In genomic region chr12:89848116-89848515, GRCm38 (mm10) we compare ENCODE assay signal across 19 mouse cellular contexts.
DNase-seq lines count a peak whose midpoint lies in the region; ATAC-seq lines count a peak whose summit lies in the region.
"Had no signal": no experiment of that assay in that cellular context is flagged by ENCODE, and none has a peak within 500 bp of the region (broad histone marks: within the 10 kb centered on the region; RNA-seq: fewer than 3 reads in every experiment).

No protein-coding gene starts in this region.

- H3K4me3 ChIP-seq in forebrain, embryonic 16.5 days (replicated peaks; ENCODE audit: low read length): no peak overlapping the region
- H3K4me3 ChIP-seq: embryonic facial prominence, embryonic 13.5 days; forebrain, embryonic 12.5 days; gastrocnemius, adult 2 months; heart, embryonic 12.5 days; hindbrain, embryonic 10.5 days; intestine, embryonic 15.5 days had no signal

- ATAC-seq in forebrain, embryonic 16.5 days: no peak
- ATAC-seq: forebrain, postnatal 0 days; intestine, embryonic 15.5 days had no signal

- no peak overlapping the region for H3K4me2 ChIP-seq in forebrain, embryonic 16.5 days (ENCODE audit: low read length)
- H3K4me2 ChIP-seq: embryonic facial prominence, embryonic 13.5 days; forebrain, embryonic 12.5 days; heart, embryonic 12.5 days; hindbrain, embryonic 14.5 days; intestine, embryonic 15.5 days had no signal

- no peak overlapping the region for H3K9ac ChIP-seq in forebrain, embryonic 16.5 days (replicated peaks; ENCODE audit: low read depth, low read length)
- H3K9ac ChIP-seq: embryonic facial prominence, embryonic 13.5 days; forebrain, embryonic 12.5 days; forebrain, postnatal 0 days; heart, embryonic 12.5 days; hindbrain, embryonic 14.5 days; intestine, embryonic 15.5 days had no signal

- peak; percentile 33 for DNase-seq in left cerebral cortex, postnatal 4 days
- DNase-seq in left cerebral cortex, postnatal 14 days (ENCODE audit: low spot score in 2 of 2): no peak
- peak; percentile 71 for DNase-seq in cerebellum, adult 8-10 months
- peak; percentile 76 to 85 for DNase-seq in cerebellum, postnatal 14 days
- DNase-seq in thymus, adult 18-20 months: no peak
- no peak for DNase-seq in layer of hippocampus, postnatal 10 days (ENCODE audit: low spot score in 2 of 2)
- DNase-seq: adrenal gland, adult 2 months; adrenal gland, postnatal 25 days; forebrain, postnatal 0 days; gastrocnemius, adult 2 months; gastrocnemius, postnatal 25 days; kidney, adult 2 months had no signal

- peaks cover 4% of the 10 kb centered on the region; the same call in 1 of the 2 replicates for H3K4me1 ChIP-seq in forebrain, embryonic 16.5 days (replicated peaks; ENCODE audit: control insufficient read depth, insufficient read depth, low read length)
- H3K4me1 ChIP-seq: embryonic facial prominence, embryonic 13.5 days; forebrain, embryonic 12.5 days; heart, embryonic 12.5 days; intestine, embryonic 15.5 days had no signal

- intact Hi-C loops in left cerebral cortex, postnatal 4 days (cut with DNase I): no loop called here
- intact Hi-C loops in left cerebral cortex, postnatal 14 days (cut with DNase I): no loop called here

- WGBS in forebrain, embryonic 16.5 days: 35% methylated on average over 1 of the region's 1 CpGs

- H3K27ac ChIP-seq in forebrain, embryonic 16.5 days (ENCODE audit: low read length): no peak overlapping the region
- H3K27ac ChIP-seq: embryonic facial prominence, embryonic 13.5 days; forebrain, embryonic 12.5 days; gastrocnemius, adult 2 months; hindbrain, embryonic 10.5 days; hindbrain, embryonic 14.5 days; intestine, embryonic 15.5 days had no signal

- no peaks in the 10 kb centered on the region for H3K27me3 ChIP-seq in forebrain, embryonic 16.5 days (replicated peaks; ENCODE audit: control insufficient read depth, insufficient read depth, low read length)
- H3K27me3 ChIP-seq: embryonic facial prominence, embryonic 13.5 days; forebrain, embryonic 12.5 days; heart, embryonic 12.5 days; intestine, embryonic 15.5 days had no signal

- no peaks in the 10 kb centered on the region for H3K9me3 ChIP-seq in forebrain, embryonic 16.5 days (ENCODE audit: control insufficient read depth, low read length)
- H3K9me3 ChIP-seq: embryonic facial prominence, embryonic 13.5 days; forebrain, embryonic 12.5 days; heart, embryonic 12.5 days; hindbrain, embryonic 10.5 days; intestine, embryonic 15.5 days had no signal

- no peaks in the 10 kb centered on the region for H3K36me3 ChIP-seq in forebrain, embryonic 16.5 days (ENCODE audit: control insufficient read depth, insufficient read depth)
- H3K36me3 ChIP-seq: embryonic facial prominence, embryonic 13.5 days; forebrain, embryonic 12.5 days; heart, embryonic 12.5 days; hindbrain, embryonic 10.5 days; intestine, embryonic 15.5 days had no signal

Comparison
In these comparisons a context has a peak if more than half of its experiments do, and no peak if none do; other contexts are left out.
1. DNase-seq: peak in left cerebral cortex, postnatal 4 days (single experiment), cerebellum, adult 8-10 months (single experiment) and cerebellum, postnatal 14 days (2 of 2); none in left cerebral cortex, postnatal 14 days (0 of 2), thymus, adult 18-20 months (0 of 2) and layer of hippocampus, postnatal 10 days (0 of 2).